Mouse (Mus musculus) MN1 (cell line): ENCODE data around the gene Vcl.

Experiments
- DNase-seq: peaks from one replicate; pipeline ENCODE4 v3.0.0-alpha.2; 2016; ENCODE audit warnings: low spot score

The Vcl gene

GRCm38 (mm10) chr14:20938860-20939259, 9.7 kb downstream of the Vcl start:
- DNase-seq = no peak

GRCm38 (mm10) chr14:20945296-20945695, 16.1 kb downstream of the Vcl start:
- no peak for DNase-seq

GRCm38 (mm10) chr14:20956021-20956420, 26.8 kb downstream of the Vcl start:
- peak; percentile 13 for DNase-seq

- DNase-seq = no peak
These were observed 29.8 kb downstream of the Vcl start for GRCm38 (mm10) chr14:20958971-20959370.

- DNase-seq = no peak
These were observed 33.3 kb downstream of the Vcl start for GRCm38 (mm10) chr14:20962466-20962865.

GRCm38 (mm10) chr14:20962906-20963305, 33.7 kb downstream of the Vcl start:
- no peak for DNase-seq

GRCm38 (mm10) chr14:20963863-20964262, 34.7 kb downstream of the Vcl start:
- no peak for DNase-seq

- DNase-seq = no peak
These were observed 35.1 kb downstream of the Vcl start for GRCm38 (mm10) chr14:20964285-20964684.

GRCm38 (mm10) chr14:20966959-20967670, 37.9 kb downstream of the Vcl start:
- no peak for DNase-seq

GRCm38 (mm10) chr14:20969066-20969465, 39.9 kb downstream of the Vcl start:
- DNase-seq = no peak

- no peak for DNase-seq
These were observed 41.2 kb downstream of the Vcl start for GRCm38 (mm10) chr14:20970389-20970788.

- DNase-seq = no peak
These were observed 41.7 kb downstream of the Vcl start for GRCm38 (mm10) chr14:20970927-20971326.

GRCm38 (mm10) chr14:20973821-20974220, 44.6 kb downstream of the Vcl start:
- DNase-seq = no peak

- no peak for DNase-seq
These were observed 47.5 kb downstream of the Vcl start for GRCm38 (mm10) chr14:20976741-20977140.

GRCm38 (mm10) chr14:20977726-20978125, 48.5 kb downstream of the Vcl start:
- no peak for DNase-seq

- no peak for DNase-seq
These were observed 54.6 kb downstream of the Vcl start for GRCm38 (mm10) chr14:20983832-20984231.

- DNase-seq = peak; percentile 13
These were observed 56.3 kb downstream of the Vcl start for GRCm38 (mm10) chr14:20985482-20985881.

- no peak for DNase-seq
These were observed 62.3 kb downstream of the Vcl start for GRCm38 (mm10) chr14:20991492-20991891.

GRCm38 (mm10) chr14:20993067-20993691, 64.0 kb downstream of the Vcl start:
- peak; percentile 36 for DNase-seq

- DNase-seq = no peak
These were observed 65.3 kb downstream of the Vcl start for GRCm38 (mm10) chr14:20994475-20994874.

GRCm38 (mm10) chr14:20995497-20995896, 66.3 kb downstream of the Vcl start:
- DNase-seq = no peak

GRCm38 (mm10) chr14:20996361-20996760, 67.2 kb downstream of the Vcl start:
- no peak for DNase-seq

GRCm38 (mm10) chr14:20997548-20997947, 68.3 kb downstream of the Vcl start:
- DNase-seq = no peak

GRCm38 (mm10) chr14:20999617-21000016, 70.4 kb downstream of the Vcl start:
- DNase-seq = no peak
